8 mouse cellular contexts compared by ENCODE assay signal in genomic region chr4:44232771-44233712, GRCm38 (mm10). TPM values are rescaled to one million over a fixed set of nuclear protein-coding genes. Genes with fewer than 3 reads are reported as not detected.
DNase-seq lines count a peak whose midpoint lies in the region; ATAC-seq lines count a peak whose summit lies in the region.

No protein-coding gene starts in this region.

- H3K9ac ChIP-seq in embryonic facial prominence, embryonic 14.5 days (ENCODE audit: low read depth, low read length): peak overlapping the region; percentile 87
- peak overlapping the region; percentile 97 for H3K9ac ChIP-seq in heart, embryonic 12.5 days
- peak overlapping the region; percentile 88 for H3K9ac ChIP-seq in kidney, embryonic 14.5 days (ENCODE audit: low read depth, low read length)
- H3K9ac ChIP-seq in liver, embryonic 15.5 days: peak overlapping the region; percentile 76

- WGBS in embryonic facial prominence, embryonic 14.5 days: under 1% methylated on average over 28 of the region's 68 CpGs
- WGBS in heart, embryonic 12.5 days: under 1% methylated on average over 49 of the region's 68 CpGs
- WGBS in kidney, embryonic 14.5 days: under 1% methylated on average over 34 of the region's 68 CpGs
- under 1% methylated on average over 52 of the region's 68 CpGs for WGBS in liver, embryonic 15.5 days (ENCODE audit: insufficient replicate concordance)

- ATAC-seq in embryonic facial prominence, embryonic 14.5 days (ENCODE audit: low read depth): peak; percentile 35
- ATAC-seq in heart, embryonic 12.5 days (ENCODE audit: insufficient number of reproducible peaks, low FRiP score): peak; percentile 43
- ATAC-seq in kidney, embryonic 14.5 days (ENCODE audit: low FRiP score, low TSS enrichment): peak; percentile 60
- ATAC-seq in liver, embryonic 15.5 days (ENCODE audit: insufficient read depth): peak; percentile 0; the same call in 1 of the 2 replicates

- peak; percentile 52 to 57 for DNase-seq in B cell, adult 2 months
- DNase-seq in adrenal gland, postnatal 25 days: peak; percentile 44
- DNase-seq in embryonic facial prominence, embryonic 14.5 days (ENCODE audit: low spot score): peak; percentile 51
- peak; percentile 79 for DNase-seq in neural tube, embryonic 10.5 days (ENCODE audit: extremely low spot score, low spot score)
- DNase-seq in testis, postnatal 10 days (ENCODE audit: low spot score): peak; percentile 73

- no peaks in the 10 kb centered on the region for H3K36me3 ChIP-seq in embryonic facial prominence, embryonic 14.5 days (ENCODE audit: control insufficient read depth, insufficient read depth, low read length)
- no peaks in the 10 kb centered on the region for H3K36me3 ChIP-seq in heart, embryonic 12.5 days
- no peaks in the 10 kb centered on the region for H3K36me3 ChIP-seq in kidney, embryonic 14.5 days (ENCODE audit: control insufficient read depth, insufficient read depth, low read length)
- H3K36me3 ChIP-seq in liver, embryonic 15.5 days (replicated peaks): no peaks in the 10 kb centered on the region

- H3K9me3 ChIP-seq in embryonic facial prominence, embryonic 14.5 days (ENCODE audit: control insufficient read depth, low read length): no peaks in the 10 kb centered on the region
- H3K9me3 ChIP-seq in heart, embryonic 12.5 days (replicated peaks): no peaks in the 10 kb centered on the region
- H3K9me3 ChIP-seq in kidney, embryonic 14.5 days (ENCODE audit: control insufficient read depth, low read length): no peaks in the 10 kb centered on the region
- no peaks in the 10 kb centered on the region for H3K9me3 ChIP-seq in liver, embryonic 15.5 days (replicated peaks)

- H3K4me1 ChIP-seq in embryonic facial prominence, embryonic 14.5 days (ENCODE audit: control insufficient read depth, insufficient read depth, low read length): peaks cover 12% of the 10 kb centered on the region
- H3K4me1 ChIP-seq in heart, embryonic 12.5 days (replicated peaks): peaks cover 25% of the 10 kb centered on the region
- H3K4me1 ChIP-seq in kidney, embryonic 14.5 days (ENCODE audit: control insufficient read depth, insufficient read depth, low read length): peaks cover 15% of the 10 kb centered on the region; the same call in 1 of the 2 replicates
- peaks cover 36% of the 10 kb centered on the region for H3K4me1 ChIP-seq in liver, embryonic 15.5 days (replicated peaks)

- peak overlapping the region; percentile 95 for H3K27ac ChIP-seq in embryonic facial prominence, embryonic 14.5 days (replicated peaks; ENCODE audit: low read depth, low read length)
- H3K27ac ChIP-seq in heart, embryonic 12.5 days (ENCODE audit: poor library complexity, severe bottlenecking): peak overlapping the region; percentile 95
- H3K27ac ChIP-seq in kidney, embryonic 14.5 days (ENCODE audit: low read depth, low read length): peak overlapping the region; percentile 90
- H3K27ac ChIP-seq in liver, embryonic 15.5 days (replicated peaks): peak overlapping the region; percentile 74

- peak overlapping the region; percentile 83 for H3K4me2 ChIP-seq in embryonic facial prominence, embryonic 14.5 days (ENCODE audit: low read depth, low read length)
- H3K4me2 ChIP-seq in heart, embryonic 12.5 days: peak overlapping the region; percentile 92
- H3K4me2 ChIP-seq in kidney, embryonic 14.5 days (replicated peaks; ENCODE audit: low read depth, low read length): peak overlapping the region; percentile 78
- H3K4me2 ChIP-seq in liver, embryonic 15.5 days: peak overlapping the region; percentile 98

- peak overlapping the region; percentile 82 for H3K4me3 ChIP-seq in embryonic facial prominence, embryonic 14.5 days (ENCODE audit: low read depth, low read length)
- H3K4me3 ChIP-seq in heart, embryonic 12.5 days: peak overlapping the region; percentile 97
- peak overlapping the region; percentile 79 for H3K4me3 ChIP-seq in kidney, embryonic 14.5 days (ENCODE audit: low read length)
- peak overlapping the region; percentile 71 for H3K4me3 ChIP-seq in liver, embryonic 15.5 days (replicated peaks)

- no peaks in the 10 kb centered on the region for H3K27me3 ChIP-seq in embryonic facial prominence, embryonic 14.5 days (replicated peaks; ENCODE audit: control insufficient read depth, insufficient read depth, low read length)
- no peaks in the 10 kb centered on the region for H3K27me3 ChIP-seq in heart, embryonic 12.5 days (replicated peaks)
- H3K27me3 ChIP-seq in kidney, embryonic 14.5 days (ENCODE audit: control insufficient read depth, insufficient read depth, low read length): no peaks in the 10 kb centered on the region
- peaks cover 29% of the 10 kb centered on the region for H3K27me3 ChIP-seq in liver, embryonic 15.5 days

RNA-seq across cellular contexts. Expression of gene Rnf38, which starts 0.5 kb away (rescaled TPM):
- total RNA-seq in adrenal gland, postnatal 25 days (2021): 44.5 and 49.6 TPM in 2 replicates
- 22.5 and 24.3 TPM in 2 replicates for polyA plus RNA-seq in embryonic facial prominence, embryonic 14.5 days (2014; fragmentation: Nextera tagmentation; extraction: Ambion mirVana)
- polyA plus RNA-seq in heart, embryonic 12.5 days (2016; fragmentation: Nextera tagmentation; extraction: Ambion mirVana): 27.5 and 29.3 TPM in 2 replicates
- 25.8 and 41.0 TPM in 2 replicates for polyA plus RNA-seq in kidney, embryonic 14.5 days (2014; fragmentation: Nextera tagmentation; extraction: Ambion mirVana)
- 10.5 and 11.0 TPM in 2 replicates for polyA plus RNA-seq in liver, embryonic 15.5 days (2015; fragmentation: Nextera tagmentation; extraction: Ambion mirVana)

Comparison
In these comparisons a context has a peak if more than half of its experiments do, and no peak if none do; other contexts are left out.
1. Peak in every context shown above with its lines: DNase-seq, ATAC-seq, H3K4me3 ChIP-seq and H3K27ac ChIP-seq.
2. ATAC-seq: peak in every context shown above with its lines; median percentile 60 in kidney, embryonic 14.5 days; 43 in heart, embryonic 12.5 days; 35 in embryonic facial prominence, embryonic 14.5 days; 0 in liver, embryonic 15.5 days.